Mouse (Mus musculus) embryonic facial prominence, embryonic 12.5 days (tissue): ENCODE results near the gene Ltn1. TPM values are rescaled to one million over a fixed set of nuclear protein-coding genes. Genes with fewer than 3 reads are reported as not detected.

Experiments
- ATAC-seq: fragments of 200-750 bp; cut with Nextera tagmentation; 2 replicates; pipeline ENCODE4 v1.8.0; 2017; ENCODE audit not compliant: insufficient number of reproducible peaks, insufficient read depth, low FRiP score, low TSS enrichment
- H3K27ac ChIP-seq: fragments of 300-500 bp; sonication (generic); 2 replicates; pipeline ENCODE4 v1.5.1; 2016; ENCODE audit warnings: mild to moderate bottlenecking
- H3K27me3 ChIP-seq: fragments of 300-500 bp; sonication (generic); 2 replicates; pipeline ENCODE4 v1.6.1; 2016; ENCODE audit warnings: mild to moderate bottlenecking, moderate library complexity
- H3K36me3 ChIP-seq: fragments of 300-500 bp; sonication (generic); 2 replicates; pipeline ENCODE4 v1.6.1; 2016; ENCODE audit warnings: mild to moderate bottlenecking
- H3K4me1 ChIP-seq: fragments of 300-500 bp; sonication (generic); 2 replicates; pipeline ENCODE4 v1.6.1; 2016
- H3K4me2 ChIP-seq: fragments of 300-500 bp; sonication (generic); replicated peaks from 2 replicates; pipeline ENCODE4 v1.6.1; 2016; ENCODE audit warnings: mild to moderate bottlenecking, moderate library complexity
- H3K4me3 ChIP-seq: fragments of 300-500 bp; sonication (generic); 2 replicates; pipeline ENCODE4 v1.5.1; 2016; ENCODE audit warnings: mild to moderate bottlenecking
- H3K9ac ChIP-seq: fragments of 300-500 bp; sonication (generic); 2 replicates; pipeline ENCODE4 v1.6.1; 2016; ENCODE audit warnings: mild to moderate bottlenecking, moderate library complexity
- H3K9me3 ChIP-seq: fragments of 300-500 bp; sonication (generic); 2 replicates; pipeline ENCODE4 v1.6.1; 2016; ENCODE audit warnings: mild to moderate bottlenecking, moderate library complexity
- WGBS: fragments of 180-500 bp; shearing (Covaris S2); methylation state at CpG from one replicate; pipeline ENCODE4 v1.1.7; 2016; 5-methylcytosine and 5-hydroxymethylcytosine counted together
- polyA plus RNA-seq: library from polyadenylated mRNA; unstranded; fragments of >200 nt; fragmentation: Nextera tagmentation; extraction: Ambion mirVana; gene quantifications from 2 replicates; pipeline ENCODE4 v1.2.1, GENCODE M21; 2016

Gene Ltn1
- polyA plus RNA-seq, 1 experiment from 2014 or later = 31.7 TPM

DNA sequence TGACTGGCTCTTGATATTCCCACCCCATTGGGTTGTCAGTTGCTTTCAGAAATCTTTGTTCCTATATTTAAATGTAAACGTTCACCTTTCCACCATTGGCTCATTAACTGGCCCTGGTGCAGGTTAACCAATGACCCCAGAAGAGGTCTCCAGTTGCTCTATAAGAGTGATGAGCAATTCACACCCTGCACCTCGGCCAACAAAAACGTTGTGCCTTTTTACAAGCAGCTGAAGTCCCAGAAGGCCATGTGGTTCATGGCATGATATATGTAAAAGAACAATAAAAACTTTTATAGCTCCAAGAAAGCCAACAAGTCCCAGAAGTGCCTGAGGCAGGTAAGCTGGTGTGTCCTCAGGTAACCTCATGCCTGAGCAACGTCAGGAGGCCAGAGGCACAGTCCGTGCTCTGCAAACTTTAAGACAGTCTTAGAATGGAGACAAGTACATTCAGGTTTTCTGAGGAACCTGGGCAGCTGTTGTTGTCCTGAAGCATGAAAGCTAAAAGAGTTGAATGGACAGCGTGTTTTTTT, 91.3 kb downstream of the Ltn1 start:
- ATAC-seq = no peak
- H3K9me3 ChIP-seq = no peaks in the 10 kb centered on the region
- H3K9ac ChIP-seq = no peak overlapping the region
- 80% methylated on average over 6 of the region's 6 CpGs for WGBS
- H3K27ac ChIP-seq = no peak overlapping the region
- 0 out of 2 replicates have a peak, but pooled peaks cover 1% of the 10 kb centered on the region for H3K27me3 ChIP-seq
- H3K36me3 ChIP-seq = no peaks in the 10 kb centered on the region
- H3K4me3 ChIP-seq = no peak overlapping the region
- no peak overlapping the region for H3K4me2 ChIP-seq
- no peaks in the 10 kb centered on the region for H3K4me1 ChIP-seq

DNA sequence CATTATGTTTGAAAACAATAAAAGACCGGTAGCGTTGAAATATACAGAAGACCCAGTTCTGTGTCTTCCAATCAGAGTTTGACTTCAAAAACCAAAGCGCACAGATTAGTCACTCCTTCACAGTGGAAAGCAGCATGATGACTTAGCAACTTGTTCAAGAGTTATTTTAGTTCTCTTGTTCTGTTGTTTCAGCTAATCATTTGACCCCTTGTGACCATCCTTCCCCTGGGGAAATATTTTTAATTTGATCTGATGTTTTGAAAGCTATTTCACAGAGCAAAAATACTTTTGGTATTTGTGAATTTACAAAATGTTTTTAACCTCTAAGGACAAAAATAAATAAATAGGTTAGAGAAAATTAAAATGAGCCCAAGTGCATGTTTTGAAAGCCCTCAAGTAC, 97.7 kb downstream of the Ltn1 start:
- WGBS = 89% methylated on average over 3 of the region's 3 CpGs
- Histone ChIP-seq H3K27ac (no peak overlapping the region), H3K36me3 (no peaks in the 10 kb centered on the region), H3K9me3 (no peaks in the 10 kb centered on the region), H3K27me3 (no peaks in the 10 kb centered on the region), H3K9ac (no peak overlapping the region), H3K4me1 (no peaks in the 10 kb centered on the region), H3K4me3 (no peak overlapping the region), H3K4me2 (no peak overlapping the region)
- ATAC-seq = no peak

DNA sequence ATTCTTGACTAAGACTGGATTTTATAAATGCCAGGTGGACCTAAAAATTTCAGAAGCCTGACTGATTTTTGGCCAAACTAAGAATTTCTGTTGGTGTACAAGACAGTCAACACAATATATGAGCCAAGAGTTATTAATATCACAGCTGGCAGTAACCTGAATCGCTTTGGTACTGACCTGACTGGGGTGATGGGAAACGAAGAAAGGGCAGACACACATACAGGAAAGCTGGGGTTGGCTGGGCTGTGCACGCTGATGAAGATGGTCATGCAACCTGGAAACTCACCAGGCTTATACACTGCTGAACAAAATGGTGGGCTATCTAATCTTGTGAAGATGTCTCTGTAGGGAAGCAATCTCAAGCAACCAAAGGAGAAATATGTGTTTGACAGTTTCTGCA, 102.4 kb downstream of the Ltn1 start:
- no peaks in the 10 kb centered on the region for H3K9me3 ChIP-seq
- no peak overlapping the region for H3K9ac ChIP-seq
- H3K36me3 ChIP-seq = no peaks in the 10 kb centered on the region
- H3K4me3 ChIP-seq = no peak overlapping the region
- no peak overlapping the region for H3K4me2 ChIP-seq
- no peak overlapping the region for H3K27ac ChIP-seq
- 93% methylated on average over 3 of the region's 3 CpGs for WGBS
- no peaks in the 10 kb centered on the region for H3K4me1 ChIP-seq
- ATAC-seq = no peak
- H3K27me3 ChIP-seq = no peaks in the 10 kb centered on the region

Other genes starting within 250 kb of the Ltn1 start
- gene N6amt1, start 78.4 kb downstream of the Ltn1 start, polyA plus RNA-seq = 22.1 and 22.7 TPM in 2 replicates
- 12.1 TPM in 2 replicates for gene Rwdd2b, start 8.0 kb upstream of the Ltn1 start, polyA plus RNA-seq
- gene Usp16, start 22.1 kb upstream of the Ltn1 start, polyA plus RNA-seq = 40.1 and 44.9 TPM in 2 replicates
- gene Cct8, start 63.3 kb upstream of the Ltn1 start, polyA plus RNA-seq = 489 and 511 TPM in 2 replicates
- not detected in 2 replicates for gene Map3k7cl, start 120.7 kb upstream of the Ltn1 start, polyA plus RNA-seq